ENCODE assay signal across 13 mouse cellular contexts in the genomic region with DNA sequence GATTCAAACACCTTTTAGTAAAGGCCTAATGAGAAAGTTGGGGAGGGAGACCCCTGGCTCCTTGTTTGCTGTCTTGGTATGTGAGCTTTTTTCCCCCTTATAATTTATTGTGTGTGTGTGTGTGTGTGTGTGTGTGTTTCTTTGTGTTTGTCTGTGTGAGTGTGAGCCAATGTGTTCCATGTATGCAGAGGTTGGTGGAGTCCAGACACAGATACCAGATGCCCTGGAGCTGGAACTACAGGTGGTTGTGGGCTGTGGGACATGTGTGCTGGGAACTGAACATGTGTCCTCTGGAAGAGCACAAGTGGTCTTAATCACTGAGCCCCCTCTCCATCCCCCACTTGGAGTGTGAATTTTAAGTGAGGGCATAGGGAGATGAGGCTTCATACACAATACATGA.
DNase-seq lines count a peak whose midpoint lies in the region; ATAC-seq lines count a peak whose summit lies in the region.
"Had no signal": no experiment of that assay in that cellular context is flagged by ENCODE, and none has a peak within 500 bp of the region (broad histone marks: within the 10 kb centered on the region; RNA-seq: fewer than 3 reads in every experiment).

No protein-coding gene starts in this region.

- peaks cover 17% of the 10 kb centered on the region for H3K4me1 ChIP-seq in hindbrain, embryonic 13.5 days (replicated peaks)
- no peaks in the 10 kb centered on the region for H3K4me1 ChIP-seq in hindbrain, embryonic 10.5 days (replicated peaks)
- H3K4me1 ChIP-seq in neural tube, embryonic 12.5 days = peaks cover 4% of the 10 kb centered on the region; the same call in 1 of the 2 replicates
- H3K4me1 ChIP-seq in hindbrain, embryonic 14.5 days (replicated peaks; ENCODE audit: control insufficient read depth, insufficient read depth, low read length) = peaks cover 16% of the 10 kb centered on the region
- H3K4me1 ChIP-seq: embryonic facial prominence, embryonic 12.5 days; limb, embryonic 12.5 days; liver, embryonic 13.5 days had no signal

- ATAC-seq in hindbrain, embryonic 13.5 days (ENCODE audit: low FRiP score) = peak; percentile 64
- ATAC-seq in neural tube, embryonic 12.5 days (ENCODE audit: low FRiP score, low read depth) = peak; percentile 38; the same call in 1 of the 2 replicates
- peak; percentile 28; the same call in 1 of the 2 replicates for ATAC-seq in hindbrain, embryonic 14.5 days (ENCODE audit: low FRiP score)

- H3K36me3 ChIP-seq in hindbrain, embryonic 13.5 days = no peaks in the 10 kb centered on the region
- H3K36me3 ChIP-seq in hindbrain, embryonic 10.5 days = no peaks in the 10 kb centered on the region
- no peaks in the 10 kb centered on the region for H3K36me3 ChIP-seq in neural tube, embryonic 12.5 days
- no peaks in the 10 kb centered on the region for H3K36me3 ChIP-seq in hindbrain, embryonic 14.5 days (replicated peaks; ENCODE audit: control insufficient read depth, insufficient read depth)
- H3K36me3 ChIP-seq: embryonic facial prominence, embryonic 12.5 days; limb, embryonic 12.5 days; liver, embryonic 13.5 days had no signal

- DNase-seq in hindbrain, embryonic 10.5 days (ENCODE audit: low spot score) = no peak
- no peak for DNase-seq in neural tube, embryonic 10.5 days (ENCODE audit: extremely low spot score, low spot score)
- no peak for DNase-seq in hindbrain, embryonic 14.5 days (ENCODE audit: low spot score)
- no peak for DNase-seq in right cerebral cortex, postnatal 14 days
- DNase-seq in retina, postnatal 1 day = no peak
- DNase-seq in frontal cortex, adult 2 months (ENCODE audit: extremely low spot score in 1 of 2, low spot score in 1 of 2) = no peak
- DNase-seq: B cell, adult 2 months; liver, embryonic 13.5 days; thymus, postnatal 25 days had no signal

- peak overlapping the region; percentile 19; the same call in 1 of the 2 replicates for H3K27ac ChIP-seq in hindbrain, embryonic 13.5 days
- no peak overlapping the region for H3K27ac ChIP-seq in hindbrain, embryonic 10.5 days
- H3K27ac ChIP-seq in neural tube, embryonic 12.5 days = no peak overlapping the region
- no peak overlapping the region for H3K27ac ChIP-seq in hindbrain, embryonic 14.5 days
- H3K27ac ChIP-seq: embryonic facial prominence, embryonic 12.5 days; limb, embryonic 12.5 days; liver, embryonic 13.5 days had no signal

- H3K9ac ChIP-seq in hindbrain, embryonic 13.5 days = no peak overlapping the region
- H3K9ac ChIP-seq in neural tube, embryonic 12.5 days = no peak overlapping the region
- no peak overlapping the region for H3K9ac ChIP-seq in hindbrain, embryonic 14.5 days
- H3K9ac ChIP-seq: embryonic facial prominence, embryonic 12.5 days; limb, embryonic 12.5 days; liver, embryonic 13.5 days had no signal

- no peaks in the 10 kb centered on the region for H3K27me3 ChIP-seq in hindbrain, embryonic 13.5 days
- H3K27me3 ChIP-seq in hindbrain, embryonic 10.5 days (ENCODE audit: insufficient read depth, poor library complexity, severe bottlenecking) = no peaks in the 10 kb centered on the region
- H3K27me3 ChIP-seq in neural tube, embryonic 12.5 days (replicated peaks) = no peaks in the 10 kb centered on the region
- no peaks in the 10 kb centered on the region for H3K27me3 ChIP-seq in hindbrain, embryonic 14.5 days (ENCODE audit: control insufficient read depth, insufficient read depth, low read length)
- H3K27me3 ChIP-seq: embryonic facial prominence, embryonic 12.5 days; limb, embryonic 12.5 days; liver, embryonic 13.5 days had no signal

- no peak overlapping the region for H3K4me2 ChIP-seq in hindbrain, embryonic 13.5 days
- H3K4me2 ChIP-seq in neural tube, embryonic 12.5 days (replicated peaks) = no peak overlapping the region
- no peak overlapping the region for H3K4me2 ChIP-seq in hindbrain, embryonic 14.5 days (replicated peaks)
- H3K4me2 ChIP-seq: embryonic facial prominence, embryonic 12.5 days; limb, embryonic 12.5 days; liver, embryonic 13.5 days had no signal

- H3K9me3 ChIP-seq in hindbrain, embryonic 13.5 days = no peaks in the 10 kb centered on the region
- no peaks in the 10 kb centered on the region for H3K9me3 ChIP-seq in hindbrain, embryonic 10.5 days
- no peaks in the 10 kb centered on the region for H3K9me3 ChIP-seq in neural tube, embryonic 12.5 days
- no peaks in the 10 kb centered on the region for H3K9me3 ChIP-seq in hindbrain, embryonic 14.5 days (ENCODE audit: control insufficient read depth, low read length)
- H3K9me3 ChIP-seq: embryonic facial prominence, embryonic 12.5 days; limb, embryonic 12.5 days; liver, embryonic 13.5 days had no signal

- no peak overlapping the region for H3K4me3 ChIP-seq in hindbrain, embryonic 13.5 days
- no peak overlapping the region for H3K4me3 ChIP-seq in hindbrain, embryonic 10.5 days
- H3K4me3 ChIP-seq in neural tube, embryonic 12.5 days = no peak overlapping the region
- H3K4me3 ChIP-seq in hindbrain, embryonic 14.5 days (replicated peaks; ENCODE audit: low read length) = no peak overlapping the region
- H3K4me3 ChIP-seq: embryonic facial prominence, embryonic 12.5 days; limb, embryonic 12.5 days; liver, embryonic 13.5 days had no signal
